Comparison of ENCODE assay signal across 8 mouse cellular contexts in the genomic region with DNA sequence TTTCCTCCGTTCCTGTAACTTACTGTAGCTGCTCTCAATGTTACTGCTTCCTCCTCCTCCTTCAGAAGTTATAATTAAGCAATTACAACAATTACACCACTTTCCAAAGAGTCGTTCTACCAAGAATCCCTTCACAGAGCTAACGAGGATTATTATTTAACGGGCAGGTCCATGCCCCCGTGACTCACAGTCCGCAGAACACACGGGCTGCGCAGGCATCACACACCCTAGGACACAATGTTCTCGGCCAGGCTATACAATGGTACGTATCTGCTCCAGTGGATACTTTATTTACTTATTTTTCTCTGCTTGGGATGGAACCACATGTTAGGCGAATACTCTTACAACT. TPM values are rescaled to one million over a fixed set of nuclear protein-coding genes. Genes with fewer than 3 reads are reported as not detected.
DNase-seq lines count a peak whose midpoint lies in the region; ATAC-seq and TF ChIP-seq lines count a peak whose summit lies in the region.

No protein-coding gene starts in this region.

- ATAC-seq in neural tube, embryonic 11.5 days (ENCODE audit: insufficient read depth, low FRiP score, low TSS enrichment) = no peak
- ATAC-seq in hindbrain, embryonic 13.5 days (ENCODE audit: low FRiP score) = no peak
- ATAC-seq in liver, embryonic 13.5 days (ENCODE audit: low read depth) = 0 out of 2 replicates have a peak, but pooled peaks have one; percentile 15
- ATAC-seq in stomach, postnatal 0 days (ENCODE audit: low FRiP score, low TSS enrichment) = peak; percentile 92

- DNase-seq in neural tube, embryonic 11.5 days (ENCODE audit: low spot score) = no peak
- no peak for DNase-seq in neural tube, embryonic 10.5 days (ENCODE audit: extremely low spot score, low spot score)
- DNase-seq in liver, embryonic 13.5 days = no peak
- DNase-seq in stomach, postnatal 0 days (ENCODE audit: low spot score) = peak; percentile 75
- no peak for DNase-seq in B cell, adult 2 months
- no peak for DNase-seq in right cerebral cortex, postnatal 36 days (ENCODE audit: low spot score in 2 of 2)
- DNase-seq in cerebellum, adult 11 months = no peak

- peak overlapping the region; percentile 41 for H3K9ac ChIP-seq in neural tube, embryonic 11.5 days (ENCODE audit: low read length)
- H3K9ac ChIP-seq in hindbrain, embryonic 13.5 days = peak overlapping the region; percentile 68
- H3K9ac ChIP-seq in liver, embryonic 13.5 days = peak overlapping the region; percentile 68
- peak overlapping the region; percentile 63 for H3K9ac ChIP-seq in stomach, postnatal 0 days (ENCODE audit: low read length)

- peaks cover 4% of the 10 kb centered on the region for H3K36me3 ChIP-seq in neural tube, embryonic 11.5 days (ENCODE audit: control insufficient read depth, insufficient read depth, low read length)
- peaks cover 27% of the 10 kb centered on the region for H3K36me3 ChIP-seq in hindbrain, embryonic 13.5 days
- H3K36me3 ChIP-seq in liver, embryonic 13.5 days = peaks cover 20% of the 10 kb centered on the region
- peaks cover 3% of the 10 kb centered on the region; the same call in 1 of the 2 replicates for H3K36me3 ChIP-seq in stomach, postnatal 0 days (ENCODE audit: control insufficient read depth, insufficient read depth, low read length)

- no peak overlapping the region for H3K27ac ChIP-seq in neural tube, embryonic 11.5 days (ENCODE audit: low read depth, low read length)
- peak overlapping the region; percentile 41 for H3K27ac ChIP-seq in hindbrain, embryonic 13.5 days
- H3K27ac ChIP-seq in liver, embryonic 13.5 days = no peak overlapping the region
- H3K27ac ChIP-seq in stomach, postnatal 0 days (replicated peaks) = peak overlapping the region; percentile 86

- no peak for TF ChIP-seq CTCF in stomach, postnatal 0 days (IDR thresholded peaks at IDR 0.05; ENCODE audit: low read depth)

- peak overlapping the region; percentile 72 for H3K4me2 ChIP-seq in neural tube, embryonic 11.5 days (ENCODE audit: low read depth)
- H3K4me2 ChIP-seq in hindbrain, embryonic 13.5 days = peak overlapping the region; percentile 74
- H3K4me2 ChIP-seq in liver, embryonic 13.5 days = peak overlapping the region; percentile 79
- peak overlapping the region; percentile 77 for H3K4me2 ChIP-seq in stomach, postnatal 0 days (replicated peaks; ENCODE audit: low read depth)

- H3K27me3 ChIP-seq in neural tube, embryonic 11.5 days (ENCODE audit: control insufficient read depth, insufficient read depth, low read length) = no peaks in the 10 kb centered on the region
- no peaks in the 10 kb centered on the region for H3K27me3 ChIP-seq in hindbrain, embryonic 13.5 days
- no peaks in the 10 kb centered on the region for H3K27me3 ChIP-seq in liver, embryonic 13.5 days
- no peaks in the 10 kb centered on the region for H3K27me3 ChIP-seq in stomach, postnatal 0 days (ENCODE audit: control insufficient read depth, insufficient read depth, low read length)

- H3K4me1 ChIP-seq in neural tube, embryonic 11.5 days (ENCODE audit: control insufficient read depth, insufficient read depth, low read length) = 0 out of 2 replicates have a peak, but pooled peaks cover 2% of the 10 kb centered on the region
- H3K4me1 ChIP-seq in hindbrain, embryonic 13.5 days (replicated peaks) = peaks cover 13% of the 10 kb centered on the region
- H3K4me1 ChIP-seq in liver, embryonic 13.5 days (replicated peaks) = peaks cover 30% of the 10 kb centered on the region
- peaks cover 3% of the 10 kb centered on the region; the same call in 1 of the 2 replicates for H3K4me1 ChIP-seq in stomach, postnatal 0 days (replicated peaks; ENCODE audit: control insufficient read depth, insufficient read depth)

- no peak for TF ChIP-seq EP300 in stomach, postnatal 0 days (optimal IDR thresholded peaks at IDR 0.05)

- H3K9me3 ChIP-seq in neural tube, embryonic 11.5 days (ENCODE audit: control insufficient read depth, low read length) = no peaks in the 10 kb centered on the region
- H3K9me3 ChIP-seq in hindbrain, embryonic 13.5 days = no peaks in the 10 kb centered on the region
- H3K9me3 ChIP-seq in liver, embryonic 13.5 days (replicated peaks) = no peaks in the 10 kb centered on the region
- no peaks in the 10 kb centered on the region for H3K9me3 ChIP-seq in stomach, postnatal 0 days (ENCODE audit: control insufficient read depth, low read length)

- H3K4me3 ChIP-seq in neural tube, embryonic 11.5 days (ENCODE audit: low read depth, low read length) = peak overlapping the region; percentile 40
- peak overlapping the region; percentile 42 for H3K4me3 ChIP-seq in hindbrain, embryonic 13.5 days
- H3K4me3 ChIP-seq in liver, embryonic 13.5 days (replicated peaks) = peak overlapping the region; percentile 56
- H3K4me3 ChIP-seq in stomach, postnatal 0 days (ENCODE audit: low read depth, low read length) = peak overlapping the region; percentile 36

- WGBS in neural tube, embryonic 11.5 days = 31% methylated on average over 11 of the region's 11 CpGs
- WGBS in hindbrain, embryonic 13.5 days = 21% methylated on average over 11 of the region's 11 CpGs
- 18% methylated on average over 11 of the region's 11 CpGs for WGBS in liver, embryonic 13.5 days (ENCODE audit: insufficient replicate concordance)
- 16% methylated on average over 11 of the region's 11 CpGs for WGBS in stomach, postnatal 0 days

RNA-seq across cellular contexts. Expression of a gene that starts 11.8 kb away (rescaled TPM):
- 179 and 195 TPM in 2 replicates for polyA plus RNA-seq in neural tube, embryonic 11.5 days (2014; fragmentation: Nextera tagmentation; extraction: Ambion mirVana)
- polyA plus RNA-seq in hindbrain, embryonic 13.5 days (2015; fragmentation: Nextera tagmentation; extraction: Ambion mirVana) = 174 and 175 TPM in 2 replicates
- 67.1 and 70.0 TPM in 2 replicates for polyA plus RNA-seq in liver, embryonic 13.5 days (2015; fragmentation: Nextera tagmentation; extraction: Ambion mirVana)
- polyA plus RNA-seq in stomach, postnatal 0 days (2015; fragmentation: Nextera tagmentation; extraction: Ambion mirVana) = 98.2 and 106 TPM in 2 replicates

RNA-seq across cellular contexts. Expression of a gene that starts 12.1 kb away (rescaled TPM):
- polyA plus RNA-seq in neural tube, embryonic 11.5 days (2014; fragmentation: Nextera tagmentation; extraction: Ambion mirVana) = 268 and 302 TPM in 2 replicates
- 383 and 390 TPM in 2 replicates for polyA plus RNA-seq in hindbrain, embryonic 13.5 days (2015; fragmentation: Nextera tagmentation; extraction: Ambion mirVana)
- polyA plus RNA-seq in liver, embryonic 13.5 days (2015; fragmentation: Nextera tagmentation; extraction: Ambion mirVana) = 62.1 and 63.7 TPM in 2 replicates
- polyA plus RNA-seq in stomach, postnatal 0 days (2015; fragmentation: Nextera tagmentation; extraction: Ambion mirVana) = 149 and 153 TPM in 2 replicates

RNA-seq across cellular contexts. Expression of a gene that starts 15.5 kb away (rescaled TPM):
- not detected in 2 replicates for polyA plus RNA-seq in neural tube, embryonic 11.5 days (2014; fragmentation: Nextera tagmentation; extraction: Ambion mirVana)
- not detected in 2 replicates for polyA plus RNA-seq in hindbrain, embryonic 13.5 days (2015; fragmentation: Nextera tagmentation; extraction: Ambion mirVana)
- polyA plus RNA-seq in liver, embryonic 13.5 days (2015; fragmentation: Nextera tagmentation; extraction: Ambion mirVana) = not detected in 2 replicates
- polyA plus RNA-seq in stomach, postnatal 0 days (2015; fragmentation: Nextera tagmentation; extraction: Ambion mirVana) = not detected in 2 replicates

RNA-seq across cellular contexts. Expression of a gene that starts 21.4 kb away (rescaled TPM):
- 45.8 and 51.8 TPM in 2 replicates for polyA plus RNA-seq in neural tube, embryonic 11.5 days (2014; fragmentation: Nextera tagmentation; extraction: Ambion mirVana)
- 68.1 and 78.1 TPM in 2 replicates for polyA plus RNA-seq in hindbrain, embryonic 13.5 days (2015; fragmentation: Nextera tagmentation; extraction: Ambion mirVana)
- 39.0 and 40.8 TPM in 2 replicates for polyA plus RNA-seq in liver, embryonic 13.5 days (2015; fragmentation: Nextera tagmentation; extraction: Ambion mirVana)
- 94.5 and 96.8 TPM in 2 replicates for polyA plus RNA-seq in stomach, postnatal 0 days (2015; fragmentation: Nextera tagmentation; extraction: Ambion mirVana)

RNA-seq across cellular contexts. Expression of a gene that starts 36.0 kb away (rescaled TPM):
- 4.5 and 5.7 TPM in 2 replicates for polyA plus RNA-seq in neural tube, embryonic 11.5 days (2014; fragmentation: Nextera tagmentation; extraction: Ambion mirVana)
- polyA plus RNA-seq in hindbrain, embryonic 13.5 days (2015; fragmentation: Nextera tagmentation; extraction: Ambion mirVana) = 4.5 and 8.0 TPM in 2 replicates
- 4.2 and 4.8 TPM in 2 replicates for polyA plus RNA-seq in liver, embryonic 13.5 days (2015; fragmentation: Nextera tagmentation; extraction: Ambion mirVana)
- 38.8 and 40.7 TPM in 2 replicates for polyA plus RNA-seq in stomach, postnatal 0 days (2015; fragmentation: Nextera tagmentation; extraction: Ambion mirVana)

Comparison
In these comparisons a context has a peak if more than half of its experiments do, and no peak if none do; other contexts are left out.
1. ATAC-seq: peak in liver, embryonic 13.5 days (single experiment) and stomach, postnatal 0 days (single experiment); none in neural tube, embryonic 11.5 days (single experiment) and hindbrain, embryonic 13.5 days (single experiment).
2. H3K27ac ChIP-seq: peak in hindbrain, embryonic 13.5 days (single experiment) and stomach, postnatal 0 days (single experiment); none in neural tube, embryonic 11.5 days (single experiment) and liver, embryonic 13.5 days (single experiment).
3. Peak in every context shown above with its lines, with median percentiles within 50 percentile points of each other: H3K4me2 ChIP-seq, H3K4me3 ChIP-seq and H3K9ac ChIP-seq.